Mouse (Mus musculus) adrenal gland, postnatal 25 days (tissue): ENCODE data around the gene Ninj1. TPM values are rescaled to one million over a fixed set of nuclear protein-coding genes. Genes with fewer than 3 reads are reported as not detected.

ENCODE experiments used
- DNase-seq: peaks from one replicate; pipeline ENCODE4 v3.0.0; 2021; ENCODE audit warnings: mixed read lengths
- total RNA-seq: library from RNA; stranded (reverse); gene quantifications from 2 replicates; pipeline ENCODE4 v1.2.3, GENCODE M21; 2021

Gene Ninj1
- total RNA-seq, 1 experiment from 2014 or later: 47.6 TPM

DNA sequence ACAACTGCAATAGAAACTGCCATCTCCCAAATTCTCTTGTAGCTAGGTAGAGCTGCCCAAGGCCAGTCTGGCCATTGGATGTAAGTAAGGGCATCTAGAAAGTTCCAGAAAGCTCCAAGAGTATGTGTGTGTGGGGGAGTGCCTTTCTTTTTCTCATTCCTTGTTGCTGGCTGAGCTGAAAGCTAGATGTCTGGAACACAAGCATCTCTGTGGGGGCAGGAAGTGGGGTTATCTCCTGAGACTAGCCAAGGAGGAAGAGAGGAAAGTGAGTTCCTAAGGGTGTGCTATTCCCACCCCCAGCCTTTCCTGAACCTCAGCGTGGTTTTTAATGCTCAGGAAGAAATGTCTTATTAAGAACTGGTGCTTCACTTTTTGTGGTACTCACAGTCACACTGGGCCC, 15.6 kb upstream of the Ninj1 start:
- no peak for DNase-seq

GRCm38 (mm10) chr13:49172335-49172734, 14.9 kb upstream of the Ninj1 start:
- DNase-seq: no peak

DNA sequence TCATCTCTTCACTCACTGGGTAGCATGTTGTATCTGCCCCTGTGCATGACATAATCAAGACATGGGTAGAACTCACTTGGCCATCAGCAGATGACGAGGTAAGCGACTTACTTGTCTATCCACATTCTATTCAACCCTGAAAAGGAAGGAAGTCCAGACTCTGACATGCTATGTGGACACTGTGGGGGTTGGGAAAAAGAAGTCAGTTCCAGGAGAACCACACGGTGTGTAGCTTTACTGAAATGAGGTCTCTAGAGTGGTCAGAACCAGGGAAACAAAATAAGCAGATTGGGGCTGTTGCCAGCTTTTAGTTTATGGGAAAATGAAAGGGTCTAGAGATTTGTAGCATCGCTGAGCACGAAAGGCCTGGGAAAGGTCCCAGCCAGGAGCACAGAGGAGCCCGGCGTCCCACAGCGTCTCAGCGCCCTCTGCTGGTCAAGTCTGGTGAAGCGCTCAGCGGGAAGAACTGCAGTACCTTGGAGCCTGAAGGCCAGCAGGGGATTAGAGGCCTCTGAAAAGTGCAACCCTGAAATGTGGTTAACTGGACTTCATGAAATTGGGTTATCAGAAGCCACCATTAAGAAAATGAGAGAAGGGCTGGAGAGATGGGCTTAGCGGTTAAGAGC, 14.2 kb upstream of the Ninj1 start:
- DNase-seq: peak; percentile 92

DNA sequence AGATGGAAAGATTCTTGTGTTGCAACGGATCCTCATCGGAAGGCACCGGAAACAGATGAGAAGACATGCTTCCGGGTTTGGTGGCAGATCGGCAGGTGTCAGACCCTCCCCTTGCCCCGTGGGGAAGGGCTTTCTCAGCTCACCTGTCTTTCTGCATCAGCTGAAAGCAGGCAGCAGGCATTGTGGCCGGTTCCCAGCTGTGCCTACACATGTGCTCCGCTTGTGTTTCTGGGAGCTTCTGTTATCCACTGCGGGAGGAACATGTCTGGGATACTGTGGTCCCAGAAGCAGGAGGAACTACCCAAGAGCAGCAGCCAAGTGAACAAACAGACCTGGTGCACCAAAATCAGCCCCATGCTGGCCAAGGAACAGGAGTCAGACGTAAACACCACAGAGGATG, 11.8 kb upstream of the Ninj1 start:
- no peak for DNase-seq

DNA sequence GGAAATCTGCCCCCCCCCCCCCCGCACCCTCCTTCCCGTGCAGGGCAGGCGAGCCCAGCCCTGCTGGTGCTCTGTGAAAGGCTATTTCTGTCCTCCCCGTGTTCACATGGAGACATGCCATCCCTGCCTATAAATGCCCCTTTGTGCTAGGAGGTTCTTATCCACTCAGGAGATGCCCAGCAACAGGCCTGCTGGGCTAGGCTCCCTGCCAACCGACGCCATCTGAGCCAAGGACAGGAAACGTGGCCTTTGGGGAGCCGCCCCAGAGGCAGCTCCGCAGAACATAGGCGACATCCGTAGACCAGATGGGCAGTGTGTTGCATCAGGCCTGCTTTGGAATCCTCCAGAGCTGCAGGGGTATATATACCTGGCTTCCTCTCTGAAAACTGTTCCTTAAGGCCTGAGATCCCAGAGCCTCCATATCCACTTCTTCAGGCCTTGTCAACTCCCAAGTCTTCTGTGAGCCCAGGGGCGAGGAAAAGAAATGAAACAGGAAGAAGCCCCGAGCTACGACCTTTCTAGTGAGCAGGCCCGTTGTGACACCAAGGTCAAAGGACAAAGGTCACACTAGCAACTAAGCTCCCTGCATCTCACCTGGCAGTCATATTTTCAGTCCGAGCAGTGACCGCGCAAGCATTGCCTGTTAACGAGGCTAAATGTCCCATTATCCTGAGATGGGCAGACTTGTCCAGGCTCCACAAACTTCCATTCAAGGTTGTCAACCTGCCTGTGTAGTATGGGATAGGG, 8.3 kb upstream of the Ninj1 start:
- DNase-seq: peak; percentile 86

DNA sequence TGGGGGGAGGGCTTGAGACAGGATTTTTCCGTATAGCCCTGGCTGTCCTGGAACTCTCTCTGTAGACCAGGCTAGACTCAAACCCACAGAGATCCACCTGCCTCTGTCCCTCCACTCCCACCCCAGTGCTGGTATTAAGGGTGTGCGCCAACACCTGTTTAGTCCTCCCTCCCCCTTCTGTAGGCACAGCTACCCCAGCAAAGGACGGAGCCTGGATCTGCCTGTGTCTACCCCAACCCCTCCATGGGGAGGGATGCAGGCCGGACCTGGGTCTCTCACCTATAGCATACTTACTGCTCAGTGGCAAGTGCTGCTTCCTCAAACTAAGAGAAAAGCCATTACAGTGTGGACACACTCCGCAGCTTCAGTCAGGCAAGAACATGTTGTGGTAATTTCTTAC, 7.0 kb upstream of the Ninj1 start:
- DNase-seq: no peak

- DNase-seq: no peak
These were observed 6.6 kb upstream of the Ninj1 start for GRCm38 (mm10) chr13:49180691-49181090.

DNA sequence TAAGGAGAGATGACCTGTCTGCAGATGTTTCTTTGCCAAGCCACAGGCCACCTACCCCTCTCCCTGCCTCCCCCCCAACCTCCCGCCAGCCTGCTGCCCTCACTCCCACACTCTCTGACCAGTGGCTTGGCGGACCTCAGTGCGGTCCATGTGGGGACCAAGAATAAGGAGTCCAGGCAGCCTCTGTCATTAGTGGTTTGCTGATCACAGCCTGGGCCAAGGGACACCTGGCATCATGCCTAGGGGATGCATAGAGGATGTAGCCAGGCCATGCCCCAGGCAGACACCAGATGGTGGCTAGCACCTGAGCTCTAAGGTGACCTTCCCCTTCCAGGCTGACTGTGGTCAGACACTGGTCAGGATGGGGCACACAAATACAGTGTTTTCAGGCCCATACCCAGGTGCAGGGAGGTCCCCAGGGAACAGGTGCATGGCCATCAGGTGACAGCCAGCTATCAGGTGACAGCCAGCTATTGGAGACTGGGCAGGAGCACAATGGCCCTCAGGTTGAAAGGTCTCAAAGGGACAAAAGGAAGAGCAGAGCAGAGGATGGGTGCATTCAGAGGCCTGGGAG, 5.8 kb upstream of the Ninj1 start:
- no peak for DNase-seq

DNA sequence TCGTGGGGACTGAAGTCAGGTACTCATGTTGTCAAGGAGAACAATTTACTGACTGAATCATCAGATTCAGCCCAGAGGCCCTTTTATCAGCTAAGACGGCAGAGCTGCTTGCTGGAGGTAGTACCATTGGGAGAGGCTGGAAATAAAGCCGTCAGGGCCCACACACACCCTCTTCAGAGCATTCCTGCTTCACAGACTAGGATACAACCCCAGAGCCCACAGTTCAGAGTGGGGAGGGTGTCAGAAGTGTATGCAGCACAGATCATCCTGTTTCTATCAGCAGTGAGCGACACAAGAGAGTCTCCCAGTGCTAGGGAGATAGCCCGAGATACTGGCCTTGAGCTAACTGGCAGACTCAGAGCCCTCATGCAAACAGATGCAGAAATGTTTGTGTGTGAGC, 4.1 kb upstream of the Ninj1 start:
- no peak for DNase-seq

GRCm38 (mm10) chr13:49183646-49184045, 3.6 kb upstream of the Ninj1 start:
- DNase-seq: no peak

DNA sequence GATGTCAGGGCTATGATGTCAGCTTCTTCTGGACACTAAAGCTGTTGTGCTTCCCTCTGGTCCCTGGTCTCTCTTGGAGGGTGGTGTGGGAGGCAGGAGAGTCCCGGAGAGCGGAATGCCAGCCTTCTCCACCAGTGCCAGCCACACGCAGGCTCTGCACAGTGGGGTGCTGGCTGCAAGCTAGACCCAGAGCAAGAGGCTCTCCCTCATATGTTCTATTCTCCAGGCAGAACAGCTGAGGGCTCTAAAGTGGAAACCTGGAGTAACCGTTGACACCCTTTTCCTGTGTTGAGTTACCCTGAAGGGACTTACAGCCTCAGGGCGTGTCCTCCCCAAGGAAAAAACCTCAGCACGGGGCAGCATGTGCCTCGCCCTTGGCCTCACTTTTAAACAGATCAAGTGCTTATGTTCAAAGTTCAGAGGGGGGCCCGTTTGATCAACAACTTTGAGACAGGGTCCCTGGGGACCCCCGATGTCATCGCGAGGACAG, 442 bp upstream of the Ninj1 start:
- no peak for DNase-seq

DNA sequence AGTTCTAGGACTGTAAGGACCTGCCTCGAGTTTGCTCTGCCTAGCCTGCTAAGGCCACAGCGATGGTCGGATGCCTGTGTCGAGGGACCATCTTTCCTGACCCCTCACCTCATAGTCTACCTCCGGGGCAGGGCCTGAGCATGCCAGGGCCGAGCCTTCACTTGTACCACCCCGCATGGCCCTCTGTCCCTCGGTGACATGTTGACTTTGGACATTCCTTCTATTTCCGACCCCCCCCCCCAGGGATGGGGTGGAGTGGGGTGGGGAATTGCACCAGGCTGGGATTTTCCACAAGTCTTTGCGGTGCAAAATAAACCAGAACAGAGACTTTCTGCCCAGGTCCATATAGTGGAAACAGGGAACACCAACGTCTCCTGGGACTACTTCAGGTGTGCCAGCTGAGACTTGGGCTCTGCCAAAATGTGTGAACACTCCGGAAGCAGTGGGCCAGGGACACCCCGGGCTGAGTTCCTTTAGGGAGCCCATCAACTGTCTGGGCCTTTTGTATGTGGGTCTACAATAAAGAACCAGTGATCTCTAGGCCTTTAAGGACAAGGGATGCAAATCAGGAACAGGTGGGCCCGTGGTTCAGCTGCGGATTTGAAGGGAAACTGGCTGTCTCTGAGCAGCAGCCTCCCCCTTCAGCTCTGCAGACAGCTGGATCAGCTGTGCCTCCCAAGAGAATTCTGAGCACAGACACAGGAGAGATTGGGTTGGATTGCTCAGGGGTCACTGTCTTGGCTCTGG, 1.1 kb downstream of the Ninj1 start:
- DNase-seq: no peak

DNA sequence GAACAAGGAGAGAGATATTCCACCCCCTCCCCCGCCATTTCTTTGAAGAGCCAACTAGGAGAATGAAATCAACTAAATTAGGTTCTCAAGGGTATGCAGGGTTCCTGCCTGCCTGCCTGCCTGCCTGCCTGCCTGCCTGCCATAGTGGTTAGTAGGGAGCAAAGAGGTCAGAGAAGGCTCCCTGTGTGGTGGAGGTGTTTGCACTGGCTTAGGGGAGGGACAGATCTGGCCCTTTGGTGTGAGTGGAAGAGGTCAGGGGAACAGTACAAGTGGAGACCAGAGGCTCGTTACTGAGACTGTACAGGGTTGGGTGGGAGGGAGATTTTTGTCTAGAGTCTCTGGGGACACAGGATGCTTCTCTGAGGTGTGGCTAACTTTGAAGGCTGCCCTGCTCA, 1.7 kb downstream of the Ninj1 start:
- DNase-seq: no peak

DNA sequence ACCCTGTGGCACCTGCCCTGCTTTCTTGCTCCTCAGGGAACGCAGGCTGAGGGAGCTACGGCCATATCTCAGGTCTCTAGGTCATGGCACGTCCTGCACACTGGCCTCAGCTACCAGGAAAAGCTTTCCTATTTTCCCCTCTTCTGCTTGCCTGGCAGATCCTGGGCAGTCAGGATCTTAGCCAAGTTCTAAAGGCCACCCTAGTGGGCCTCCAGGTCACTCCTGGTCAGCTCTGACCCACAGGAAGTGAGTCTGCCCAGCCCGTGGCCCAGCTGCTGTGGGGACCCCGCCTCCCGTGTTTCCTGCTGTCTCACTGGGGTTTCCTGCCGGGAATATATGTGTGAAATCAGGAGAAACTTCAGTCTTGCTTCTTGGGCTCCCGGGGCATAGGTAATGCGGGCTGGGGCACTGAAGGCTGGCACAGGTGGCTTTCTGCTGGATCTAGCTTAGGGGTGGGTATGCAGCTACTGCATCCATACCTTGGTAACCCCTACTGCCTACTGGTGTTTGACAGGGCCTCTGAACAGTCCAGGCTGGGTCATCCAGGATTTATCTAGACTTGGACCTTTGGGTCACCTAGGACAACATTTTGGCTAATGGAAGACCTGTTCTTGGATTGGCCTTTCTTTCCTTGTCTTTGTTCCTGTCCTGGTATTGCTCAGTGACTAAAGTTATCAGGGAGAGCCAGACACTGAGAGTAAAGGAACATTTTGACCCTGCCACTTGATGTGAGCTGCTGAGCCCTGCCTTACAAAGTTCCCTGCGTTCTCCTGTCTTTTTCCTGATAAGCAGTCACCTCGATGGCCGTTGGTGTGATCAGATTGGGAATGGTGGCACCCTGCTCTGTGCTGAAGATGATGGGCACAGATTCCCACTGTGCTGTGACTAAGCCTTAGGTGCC, 2.9 kb downstream of the Ninj1 start:
- peak; percentile 43 for DNase-seq

DNA sequence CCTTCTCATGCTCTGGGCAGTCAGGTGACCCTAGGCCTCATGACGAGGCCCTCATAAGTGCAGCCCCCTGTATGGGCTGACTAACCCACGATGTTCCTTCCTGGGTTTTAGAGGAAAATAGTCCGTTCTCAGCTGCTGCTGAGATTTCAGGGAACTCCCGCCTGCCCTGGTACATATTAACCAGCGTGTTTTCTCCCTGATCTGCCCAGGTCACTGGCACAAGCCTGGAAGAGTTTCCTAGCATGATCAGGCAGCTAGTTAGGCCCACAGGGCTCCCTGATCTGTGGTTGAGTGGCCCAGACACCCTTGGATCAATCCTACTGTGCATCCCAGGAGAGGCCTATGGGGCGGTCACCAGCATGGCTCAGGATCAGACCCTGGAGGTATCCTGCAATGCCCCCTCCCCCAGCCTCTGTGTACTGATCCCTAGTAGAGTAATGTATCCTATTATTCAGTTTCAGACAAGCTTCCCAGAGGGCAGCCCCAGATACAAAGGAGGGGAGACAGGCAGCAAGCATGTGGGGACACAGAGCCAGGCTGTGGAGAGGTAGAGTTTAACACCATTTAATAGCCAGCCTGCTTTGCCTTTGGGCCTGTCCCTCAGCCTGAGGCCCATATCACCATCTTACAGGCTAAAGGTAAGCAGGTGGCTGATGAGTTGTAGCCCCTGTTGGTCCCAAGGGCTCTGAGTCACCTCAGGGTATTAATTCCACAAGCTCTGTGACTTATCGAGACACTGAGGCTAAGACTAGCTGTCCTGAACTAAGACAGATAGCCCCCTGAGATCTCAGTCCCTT, 3.8 kb downstream of the Ninj1 start:
- no peak for DNase-seq

- DNase-seq: no peak
These were observed 4.4 kb downstream of the Ninj1 start for GRCm38 (mm10) chr13:49191673-49192035.

GRCm38 (mm10) chr13:49192156-49192855, 5.0 kb downstream of the Ninj1 start:
- no peak for DNase-seq

- no peak for DNase-seq
These were observed 6.4 kb downstream of the Ninj1 start for GRCm38 (mm10) chr13:49193650-49194049.

DNA sequence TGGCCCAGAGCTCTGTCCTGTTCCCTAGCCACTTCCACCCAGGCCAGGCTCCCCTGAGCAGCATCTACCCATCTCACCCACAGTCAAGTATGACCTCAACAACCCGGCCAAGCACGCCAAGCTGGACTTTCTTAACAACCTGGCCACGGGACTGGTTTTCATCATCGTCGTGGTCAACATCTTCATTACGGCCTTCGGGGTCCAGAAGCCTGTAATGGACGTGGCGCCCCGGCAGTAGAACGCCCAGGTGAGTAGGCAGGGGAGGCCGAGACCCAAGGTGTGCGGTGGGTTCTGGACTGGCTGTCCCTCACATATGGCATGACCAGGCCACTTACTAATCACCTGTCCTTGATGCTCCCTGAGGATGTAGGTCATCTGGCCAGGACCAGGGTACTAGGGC, 7.5 kb downstream of the Ninj1 start:
- no peak for DNase-seq

DNA sequence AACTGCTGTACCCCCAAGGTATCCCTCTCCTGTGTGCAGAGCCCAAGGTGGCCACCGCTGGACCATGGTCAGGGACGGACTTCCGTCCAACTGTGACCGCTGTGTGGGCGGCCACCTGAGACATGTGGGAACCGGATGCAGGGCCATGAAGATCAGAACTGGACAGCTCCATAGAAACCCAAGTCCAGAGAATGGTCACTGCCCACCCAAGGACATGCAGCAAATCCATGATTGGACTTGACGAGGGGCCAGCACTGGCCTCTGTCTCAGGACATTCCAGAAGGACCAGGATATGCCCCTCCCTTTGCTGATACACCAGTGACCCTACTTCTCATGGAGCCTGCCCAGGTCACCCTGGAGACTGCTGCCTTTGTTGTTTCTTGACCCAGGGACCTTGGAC, 8.4 kb downstream of the Ninj1 start:
- no peak for DNase-seq
